Mouse (Mus musculus) gonadal fat pad, adult 2 months (tissue): ENCODE data around the gene 4921507P07Rik. TPM values are rescaled to one million over a fixed set of nuclear protein-coding genes. Genes with fewer than 3 reads are reported as not detected.
"Not testable (repeated sequence)": the region's sequence is repeated elsewhere in the genome, so short reads cannot be mapped to it uniquely, and the experiment has no call there.

ENCODE experiments used
- DNase-seq: peaks from one replicate; pipeline ENCODE4 v3.0.0-alpha.2; 2012; ENCODE audit warnings: low read depth
- polyA plus RNA-seq: library from polyadenylated mRNA; depleted of rRNA; stranded (reverse); fragments of >200 nt; gene quantifications from 2 replicates; pipeline ENCODE4 v1.2.3, GENCODE M21; 2012; rRNA removed

Gene 4921507P07Rik
- 1.1 and 1.9 TPM in 2 replicates for polyA plus RNA-seq

DNA sequence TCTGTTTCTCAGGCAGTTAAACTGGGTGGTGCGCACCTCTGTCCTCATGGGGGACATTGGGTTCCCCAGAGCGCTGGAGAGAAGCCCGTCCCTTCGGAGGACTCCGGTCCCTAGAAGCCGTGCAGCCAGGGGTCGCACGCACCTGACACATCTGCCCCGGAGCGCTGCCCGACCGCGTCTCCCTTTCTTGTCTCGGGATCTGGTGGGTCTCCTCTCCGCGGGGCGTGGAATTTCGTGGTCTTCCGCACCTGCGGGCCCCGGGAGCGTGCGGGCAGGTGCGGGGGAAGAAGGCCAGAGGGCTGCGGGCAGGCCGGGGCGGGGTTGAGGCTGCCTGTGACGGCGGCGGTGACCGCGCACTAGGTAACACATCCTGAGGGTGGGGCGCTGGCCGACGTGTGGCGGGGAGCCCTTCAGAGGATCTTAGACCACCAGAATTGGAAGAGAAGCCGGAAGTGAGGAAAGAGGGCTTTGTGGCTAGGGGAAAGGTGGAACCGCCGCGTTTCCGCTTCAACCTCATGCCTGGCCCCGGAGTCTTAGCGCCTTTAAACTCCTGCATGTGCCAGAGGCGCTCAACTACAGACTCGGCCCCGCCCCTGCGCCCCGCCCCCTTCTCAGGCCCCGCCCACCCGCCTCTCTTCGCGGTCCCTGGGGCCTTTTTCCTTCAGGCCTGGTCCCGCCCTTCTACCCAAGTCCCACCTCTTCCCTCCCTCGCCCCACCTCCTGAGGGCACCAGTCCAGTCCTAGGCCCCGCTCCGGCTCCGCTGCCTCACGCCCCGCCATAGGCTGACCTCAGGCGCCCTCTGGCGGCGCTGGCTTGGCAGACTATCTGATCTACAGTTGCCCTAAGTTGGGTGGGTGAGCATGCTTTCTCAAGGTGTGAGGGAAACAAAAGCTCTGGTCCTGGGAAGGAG lies at the start of gene 4921507P07Rik:
TSS of gene 4921507P07Rik (minus strand) at position 332 of the 911 bp plus-strand sequence.
- no peak for DNase-seq

DNA sequence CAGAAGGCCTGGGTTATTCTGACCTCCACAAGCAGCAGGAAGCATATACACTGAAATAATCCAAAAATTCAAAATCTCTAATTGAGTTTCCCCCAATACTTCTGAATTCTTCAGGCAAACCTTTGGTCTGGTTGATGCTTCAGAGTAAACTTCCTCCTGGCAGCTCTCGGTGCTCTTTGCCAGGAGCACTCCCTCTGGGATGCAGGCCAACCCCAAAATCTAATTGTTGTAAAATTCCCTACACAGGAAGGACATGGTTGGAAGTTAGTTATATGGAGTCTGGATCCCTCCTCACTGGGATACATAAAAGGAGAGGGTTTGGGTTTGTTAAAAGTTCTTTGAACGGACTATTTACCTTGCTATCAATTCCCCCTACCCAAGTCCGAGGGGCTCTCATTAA lies 48.3 kb upstream of the 4921507P07Rik start:
- DNase-seq, result no peak

DNA sequence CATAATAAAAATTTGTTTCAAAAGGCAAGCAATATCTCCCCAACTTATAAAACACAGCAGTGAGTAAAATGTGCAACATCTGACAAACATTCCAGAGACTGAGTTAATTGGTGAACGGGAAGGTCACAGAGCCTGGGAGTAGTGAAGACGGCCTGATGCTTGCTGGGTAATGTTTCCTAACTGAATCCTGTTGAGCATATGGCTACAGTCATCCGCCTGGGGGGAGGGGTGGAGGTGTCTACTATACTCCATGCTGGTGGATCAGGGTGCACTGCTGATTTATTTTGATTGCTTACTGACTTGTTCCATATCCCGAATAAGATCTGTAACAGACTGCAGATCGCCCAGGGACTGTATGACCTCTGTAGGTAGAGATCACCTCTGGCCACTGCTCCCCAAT lies 45.5 kb upstream of the 4921507P07Rik start:
- DNase-seq, result no peak

DNA sequence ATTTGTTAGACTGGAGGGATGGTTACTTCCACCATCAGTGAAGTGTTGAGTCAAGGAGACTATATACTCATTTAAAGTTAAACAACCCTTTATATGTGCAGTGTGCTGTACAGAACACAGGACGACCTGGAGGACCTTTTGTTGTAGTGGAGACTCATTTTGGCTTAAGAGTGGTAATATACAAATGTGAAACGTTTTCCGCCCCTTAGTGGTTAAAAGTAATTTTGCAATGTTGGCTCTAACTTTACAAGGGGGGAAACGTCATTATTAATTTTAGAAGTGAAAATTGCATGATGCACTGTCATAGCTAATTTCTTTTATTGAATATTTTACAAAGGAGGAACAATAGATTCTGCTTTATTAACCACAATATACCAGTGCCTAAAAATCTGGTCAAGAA lies 43.9 kb upstream of the 4921507P07Rik start:
- no peak for DNase-seq

DNA sequence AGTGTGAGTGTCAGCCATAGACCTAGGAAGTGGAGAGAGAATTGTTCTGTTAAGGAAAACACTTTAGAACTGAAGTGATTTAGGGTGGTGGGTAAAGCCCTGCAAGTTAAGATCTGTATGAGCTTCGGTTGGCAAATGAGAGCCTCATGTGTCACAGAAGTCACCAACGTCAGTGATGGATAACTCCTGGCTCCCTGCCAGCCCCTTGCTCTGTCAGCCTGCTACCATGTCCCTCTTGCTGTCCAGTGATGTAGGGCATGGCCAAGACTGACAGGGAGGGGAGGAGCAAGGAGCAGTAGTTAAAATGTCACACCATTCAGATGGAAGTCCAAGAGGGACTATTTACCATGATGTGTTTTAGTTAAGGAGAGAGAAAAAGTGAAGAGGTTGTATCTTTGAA lies 43.2 kb upstream of the 4921507P07Rik start:
- no peak for DNase-seq

DNA sequence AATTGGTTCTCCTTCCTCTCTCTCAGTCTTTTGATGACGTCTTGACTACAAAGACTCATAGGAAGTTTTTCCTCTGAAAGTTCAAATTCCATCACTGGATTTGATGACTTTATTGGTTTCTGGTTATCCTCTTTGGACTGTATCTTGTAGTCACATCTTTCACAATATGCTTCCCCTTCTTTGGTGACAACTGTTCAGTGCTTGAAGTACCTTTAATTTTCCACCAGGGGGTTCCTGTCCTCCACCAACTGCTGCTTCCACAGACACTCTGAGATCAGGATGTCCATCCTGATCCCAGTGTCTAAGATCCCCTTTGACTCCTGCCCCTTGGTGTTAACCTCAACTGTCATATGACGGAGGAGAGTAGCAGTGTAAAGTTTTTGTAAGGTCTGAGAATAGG lies 29.7 kb upstream of the 4921507P07Rik start:
- not testable (repeated sequence) for DNase-seq

DNA sequence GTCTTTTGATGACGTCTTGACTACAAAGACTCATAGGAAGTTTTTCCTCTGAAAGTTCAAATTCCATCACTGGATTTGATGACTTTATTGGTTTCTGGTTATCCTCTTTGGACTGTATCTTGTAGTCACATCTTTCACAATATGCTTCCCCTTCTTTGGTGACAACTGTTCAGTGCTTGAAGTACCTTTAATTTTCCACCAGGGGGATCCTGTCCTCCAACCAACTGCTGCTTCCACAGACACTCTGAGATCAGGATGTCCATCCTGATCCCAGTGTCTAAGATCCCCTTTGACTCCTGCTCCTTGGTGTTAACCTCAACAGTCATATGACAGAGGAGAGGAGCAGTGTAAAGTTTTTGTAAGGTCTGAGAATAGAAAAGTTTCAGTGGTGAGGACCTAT lies 21.8 kb upstream of the 4921507P07Rik start:
- DNase-seq, result not testable (repeated sequence)

DNA sequence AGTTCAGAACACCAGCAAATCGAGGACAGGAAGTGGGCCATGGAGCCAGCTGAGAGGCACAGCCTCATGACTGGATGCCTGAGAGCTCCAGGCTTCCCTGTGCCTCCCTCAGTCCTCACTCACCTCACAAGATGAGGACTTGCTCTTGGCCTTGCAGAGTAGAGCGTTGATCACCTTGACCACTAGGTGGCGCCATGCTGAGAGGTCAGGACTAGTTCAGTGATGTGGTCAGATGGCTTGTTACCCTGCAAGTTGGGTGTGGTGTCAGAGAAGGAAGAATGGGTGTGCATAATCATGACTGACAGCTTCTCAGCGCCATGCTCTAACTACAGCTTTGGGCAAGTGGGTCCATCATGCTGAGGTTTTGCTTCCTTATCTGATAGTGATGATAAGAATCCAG lies 5.2 kb upstream of the 4921507P07Rik start:
- no peak for DNase-seq

DNA sequence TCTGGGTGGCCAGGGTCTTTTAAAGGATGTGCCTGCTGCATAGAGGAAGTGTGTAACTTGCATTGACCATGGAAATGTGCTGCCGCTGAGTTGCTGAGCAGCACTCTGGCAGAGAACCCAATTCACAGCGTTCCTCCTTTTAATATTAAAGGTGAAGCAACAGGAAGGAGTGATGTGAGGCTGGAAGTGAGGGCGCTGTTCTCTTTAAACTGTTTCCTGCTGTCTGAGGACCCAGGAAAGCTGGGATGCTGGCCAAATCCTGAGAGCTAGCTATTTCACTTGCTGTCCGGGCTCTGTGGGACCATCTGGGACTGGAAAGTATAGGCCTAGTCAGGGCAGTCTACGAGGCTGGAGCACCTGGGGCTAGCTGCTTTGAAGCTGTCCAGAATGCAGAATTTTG lies 2.1 kb upstream of the 4921507P07Rik start:
- no peak for DNase-seq

DNA sequence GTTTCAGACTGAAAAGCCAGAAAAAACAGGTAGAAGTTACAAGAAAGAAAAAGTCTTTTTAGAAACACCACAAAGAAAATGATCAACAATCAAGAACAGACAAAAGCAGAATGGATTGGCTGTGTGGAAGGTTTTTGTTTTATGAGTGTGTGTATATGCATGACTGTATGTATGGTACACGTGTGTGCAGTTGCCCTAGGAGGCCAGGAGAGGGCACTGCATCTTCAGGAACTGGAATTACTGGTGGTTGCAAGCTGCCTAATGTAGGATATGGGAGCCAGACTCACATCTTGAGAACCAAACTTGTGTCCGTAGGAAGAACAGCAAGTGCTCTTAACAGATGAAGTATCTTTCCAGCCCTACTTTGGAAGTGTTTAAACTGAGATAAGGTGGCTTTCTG lies 2.1 kb downstream of the 4921507P07Rik start:
- no peak for DNase-seq

DNA sequence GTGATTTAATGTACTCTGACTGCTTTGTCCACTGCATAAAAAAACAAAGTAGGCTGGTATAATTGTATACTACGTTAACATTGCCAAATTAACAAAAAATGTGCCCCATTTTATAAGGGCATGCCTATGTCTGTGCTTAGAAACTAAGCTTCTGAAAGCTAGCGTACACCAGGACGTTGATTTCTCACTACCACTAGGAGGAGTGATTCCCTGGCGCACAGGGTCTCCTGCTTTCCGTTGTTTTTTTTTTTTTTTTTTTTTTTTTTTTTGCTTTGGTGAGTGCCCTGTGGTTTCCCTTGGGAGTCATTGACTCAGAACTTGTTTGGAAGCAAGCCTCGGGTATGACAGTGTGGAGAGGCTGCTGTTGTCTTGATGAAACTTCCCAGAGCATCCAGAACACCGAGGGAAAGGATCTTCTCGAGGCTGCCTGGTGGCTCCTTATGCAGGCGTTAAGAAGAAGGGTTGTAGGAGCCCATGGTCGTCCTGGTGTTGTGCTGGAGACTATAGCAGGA lies 3.0 kb downstream of the 4921507P07Rik start:
- DNase-seq, result no peak

DNA sequence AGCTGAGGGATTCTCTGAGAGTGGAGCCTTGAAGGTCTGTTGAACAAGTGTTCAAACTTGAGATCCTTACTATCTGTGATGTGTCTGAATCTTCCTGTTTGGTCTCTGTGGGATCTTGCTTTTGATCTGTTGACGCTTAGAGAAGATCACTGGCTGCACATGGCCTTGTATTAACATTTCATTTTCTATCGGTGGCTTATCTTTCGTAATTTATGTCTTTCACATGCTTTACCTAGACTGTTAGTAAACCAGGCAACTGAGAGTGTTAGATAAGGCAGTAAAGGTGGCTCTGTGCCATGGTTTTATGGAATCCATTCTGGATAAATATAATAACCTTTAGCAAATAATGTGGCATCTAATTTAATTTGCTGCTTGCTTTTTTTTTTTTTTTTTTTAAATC lies 6.2 kb downstream of the 4921507P07Rik start:
- DNase-seq, result no peak

DNA sequence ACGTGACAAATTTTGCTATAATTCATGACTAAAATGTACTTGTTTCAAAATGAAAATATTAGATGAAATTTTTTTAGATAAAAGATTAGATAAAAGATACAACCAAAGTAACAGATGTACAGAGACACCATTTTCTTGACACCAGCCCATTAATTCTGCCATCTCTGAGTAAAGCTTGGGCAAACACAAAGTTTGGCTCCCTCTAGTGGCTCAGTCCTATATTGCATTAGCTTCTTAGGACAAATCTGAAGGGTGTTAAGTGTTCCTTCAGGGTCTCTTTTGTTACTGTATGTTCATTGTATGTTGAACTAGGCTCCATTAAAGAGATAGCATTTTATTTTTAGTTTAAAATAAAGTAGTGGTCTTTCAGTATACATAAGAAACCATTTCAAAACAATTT lies 8.2 kb downstream of the 4921507P07Rik start:
- no peak for DNase-seq

DNA sequence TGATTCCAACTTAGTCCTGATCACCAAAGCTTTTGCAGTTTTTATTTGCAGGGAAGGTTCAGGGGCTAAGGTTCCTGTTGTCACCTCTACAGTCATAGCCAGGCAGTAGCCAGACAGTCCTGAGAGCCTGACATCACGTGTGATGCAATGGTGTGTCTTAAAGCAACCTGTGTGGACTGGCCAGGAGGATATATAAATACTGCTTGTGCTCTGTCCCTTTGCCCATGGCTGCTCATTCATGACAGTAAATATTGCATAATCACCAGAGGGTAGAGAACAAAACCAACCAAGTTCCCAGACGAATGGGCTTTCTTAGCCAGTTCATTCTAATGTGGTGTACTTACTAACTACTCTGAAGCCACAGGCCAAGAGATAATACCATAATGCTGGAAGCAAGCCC lies 9.0 kb downstream of the 4921507P07Rik start:
- DNase-seq, result peak; percentile 38

DNA sequence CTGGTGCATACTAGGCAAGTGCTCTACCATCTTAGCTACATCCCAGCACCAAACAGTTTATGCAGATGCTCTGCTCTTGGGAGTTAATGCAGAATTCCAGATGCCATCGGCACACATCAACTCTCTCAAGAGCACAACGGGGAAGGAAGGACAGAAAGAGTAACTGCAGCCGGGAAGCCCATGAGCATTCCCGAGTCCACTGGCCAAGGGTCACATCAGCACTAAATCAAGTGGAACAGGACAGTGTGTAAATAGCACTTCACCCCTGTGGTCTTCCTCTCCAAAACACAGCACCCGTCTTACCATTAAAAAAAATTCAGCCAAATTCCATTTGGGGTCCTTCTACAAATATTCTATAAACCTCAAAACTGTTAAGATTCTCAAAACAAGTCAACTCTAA lies 10.1 kb downstream of the 4921507P07Rik start:
- DNase-seq, result no peak

DNA sequence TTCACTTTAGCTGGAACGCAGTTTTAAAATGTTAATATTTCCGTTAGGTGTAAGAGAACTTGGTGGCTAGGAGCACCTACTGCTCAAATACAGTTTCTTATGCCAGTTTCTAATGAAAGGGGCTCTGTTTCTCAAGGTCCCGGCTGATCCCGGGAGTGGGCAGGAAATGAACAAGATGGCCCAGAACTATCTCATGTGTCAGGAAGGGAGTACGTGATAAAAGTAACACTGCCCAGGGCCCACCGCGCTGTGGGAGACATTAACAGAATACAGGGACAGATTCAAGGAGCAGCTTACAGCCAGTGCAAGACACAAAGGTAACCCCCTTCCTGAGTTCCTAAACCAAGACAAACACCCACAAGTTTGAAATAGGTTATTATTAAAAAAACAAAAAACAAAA lies 10.7 kb downstream of the 4921507P07Rik start:
- no peak for DNase-seq

DNA sequence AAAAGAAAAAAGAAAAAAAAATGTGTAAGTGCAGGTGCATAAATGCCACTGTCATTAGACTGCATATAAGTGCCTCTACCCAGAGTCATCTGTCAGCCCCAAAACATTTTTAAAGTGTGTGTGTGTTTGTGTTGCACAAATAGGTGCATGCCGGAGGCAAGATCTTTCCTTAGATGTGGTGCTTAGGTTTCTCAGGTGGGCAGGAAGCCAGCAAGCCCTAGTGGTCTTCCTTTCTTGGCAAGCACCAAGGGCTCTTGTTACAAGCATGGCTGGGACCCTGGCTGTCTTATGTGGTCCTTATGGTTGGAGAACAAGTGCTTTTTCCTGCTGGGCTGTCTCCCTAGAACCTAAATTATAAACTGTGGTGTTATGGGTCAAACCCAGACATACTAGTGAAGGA lies 24.8 kb downstream of the 4921507P07Rik start:
- no peak for DNase-seq

DNA sequence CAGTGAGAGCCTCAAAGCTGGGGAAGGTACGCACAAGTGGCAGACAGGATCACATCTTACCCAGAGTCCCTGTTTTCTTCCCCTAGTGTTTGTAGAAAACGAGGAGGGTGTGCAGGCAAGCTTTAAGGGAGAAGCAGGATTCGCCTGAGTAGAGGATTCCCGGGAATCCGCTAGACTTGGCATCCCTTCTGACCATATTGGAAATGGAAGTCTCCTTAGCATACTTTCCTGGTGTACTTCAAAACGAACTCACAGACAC lies 29.5 kb downstream of the 4921507P07Rik start:
- DNase-seq, result no peak

DNA sequence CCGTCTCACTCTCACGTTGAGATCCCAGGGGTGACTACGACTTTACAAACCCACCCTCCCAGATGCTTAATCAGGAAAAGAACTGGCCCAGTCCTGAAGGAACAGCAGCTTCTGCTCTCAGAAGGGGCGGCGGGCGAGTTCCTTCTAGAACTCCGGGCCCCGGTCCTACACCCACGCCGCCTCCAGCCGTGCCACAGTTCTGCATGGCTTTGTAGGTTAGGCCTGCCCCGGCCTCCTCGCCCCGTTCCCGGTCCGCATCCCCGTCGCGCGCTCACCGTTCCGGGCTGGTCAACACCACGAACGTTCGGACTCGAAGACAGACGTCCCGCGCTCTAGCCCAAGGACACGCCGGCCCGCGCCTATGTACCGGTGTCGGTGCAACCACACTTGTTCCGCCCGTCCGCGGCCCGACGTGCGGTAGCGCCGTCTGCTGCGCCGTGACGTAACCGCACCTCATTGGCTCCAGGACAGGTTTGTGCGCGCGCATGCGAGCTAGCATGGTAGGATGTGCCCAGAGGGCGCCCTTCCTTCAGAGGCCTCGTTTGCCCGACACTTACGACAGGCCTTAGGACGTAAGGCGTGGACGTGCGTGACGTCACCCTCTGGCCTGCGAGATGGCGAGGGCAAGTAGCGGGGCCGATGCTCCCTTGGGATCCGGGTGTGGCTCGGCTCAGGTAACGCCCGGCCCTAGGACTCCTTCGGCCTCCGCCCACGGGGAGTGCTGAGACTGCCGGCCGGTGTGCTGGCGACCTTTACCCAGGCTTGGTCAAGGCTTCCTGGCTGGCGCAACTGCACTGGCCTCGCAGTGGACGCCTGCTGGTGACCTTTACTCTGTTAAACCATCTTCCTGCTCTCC lies 30.1 kb downstream of the 4921507P07Rik start, which contains the start of gene Cycs:
TSS of gene Cycs (minus strand) at position 398 of the 856 bp plus-strand sequence.
- DNase-seq, result peak; percentile 88

DNA sequence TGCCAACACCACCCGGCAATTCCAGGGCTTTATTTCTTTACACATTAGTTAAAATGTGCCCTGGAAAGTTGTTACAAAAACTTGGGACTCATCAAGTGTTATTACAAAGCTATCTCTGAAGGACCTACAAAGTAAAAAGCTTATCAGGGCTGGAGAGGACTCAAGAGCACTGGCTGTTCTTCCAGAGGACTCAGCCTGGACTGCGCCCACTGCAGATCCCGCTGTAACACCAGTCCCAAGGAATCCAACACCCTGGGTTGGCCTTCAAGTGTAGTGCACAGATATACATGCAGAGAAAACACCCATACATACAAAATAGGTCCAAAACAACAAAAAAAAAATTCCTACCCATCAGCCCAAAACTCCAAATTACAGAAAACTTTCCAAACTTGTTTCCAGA lies 32.8 kb downstream of the 4921507P07Rik start:
- no peak for DNase-seq

DNA sequence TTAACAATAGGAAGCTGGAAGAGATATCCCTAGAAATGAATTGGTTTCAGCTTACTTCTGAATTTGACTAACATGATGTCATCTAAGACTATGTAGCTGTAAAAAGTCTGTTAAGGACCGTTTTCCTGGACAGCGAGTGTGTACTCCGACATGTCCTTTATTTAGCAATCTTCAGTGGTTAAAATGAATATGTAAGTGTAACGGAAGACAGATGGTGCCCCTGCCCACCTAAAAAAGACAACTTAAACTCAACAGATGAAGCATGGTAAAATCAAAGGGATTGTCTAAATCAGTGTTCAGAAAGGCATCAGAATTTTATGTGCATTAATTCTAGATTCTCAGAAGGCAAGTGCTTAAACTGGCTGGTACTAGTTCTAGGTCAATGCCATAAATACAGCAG lies 34.0 kb downstream of the 4921507P07Rik start:
- DNase-seq, result no peak

DNA sequence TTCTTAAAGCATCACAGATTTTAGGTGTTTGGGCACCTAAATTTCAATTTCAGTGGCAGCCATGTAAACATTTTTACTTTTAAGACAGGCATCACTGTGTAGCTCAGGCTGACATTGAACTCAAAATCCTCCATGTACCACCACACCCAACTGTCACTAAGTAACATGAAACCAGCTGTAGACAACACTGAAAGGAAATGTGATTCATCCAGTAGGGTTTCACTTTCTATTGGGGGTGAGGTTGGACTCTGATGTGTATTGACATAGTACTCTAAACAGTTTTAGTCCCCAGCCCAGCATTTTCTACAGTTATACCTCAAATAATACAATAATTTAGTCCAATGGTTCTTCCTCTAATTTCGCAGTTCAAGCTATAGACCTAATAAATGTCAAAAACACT lies 35.7 kb downstream of the 4921507P07Rik start:
- DNase-seq, result no peak

DNA sequence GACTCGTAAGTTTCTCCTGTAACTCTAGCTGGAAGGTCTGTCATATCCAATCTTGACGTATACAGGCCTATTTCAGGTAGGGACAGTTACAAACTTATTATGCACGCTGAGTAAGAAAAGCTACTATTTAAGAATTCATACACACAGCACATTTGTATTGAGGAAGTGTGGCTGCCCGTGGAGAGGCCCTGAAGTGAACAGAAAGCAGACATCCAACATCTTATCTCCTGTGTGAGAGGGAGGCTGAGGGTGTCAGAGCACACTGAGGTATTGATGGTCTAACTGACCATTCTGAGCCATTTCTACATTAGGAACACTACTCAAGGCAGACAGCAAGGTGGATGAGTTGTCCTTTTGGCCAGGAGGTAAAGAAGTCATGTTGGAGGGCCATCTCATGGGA lies 37.6 kb downstream of the 4921507P07Rik start:
- no peak for DNase-seq
